Mouse (Mus musculus): ENCODE data around the gene Ctns. TPM values are rescaled to one million over a fixed set of nuclear protein-coding genes. Genes with fewer than 3 reads are reported as not detected.

Ctns gene
- total and polyA plus RNA-seq, 3 experiments = 4.8 to 5.9 (median 5.2) TPM

DNA sequence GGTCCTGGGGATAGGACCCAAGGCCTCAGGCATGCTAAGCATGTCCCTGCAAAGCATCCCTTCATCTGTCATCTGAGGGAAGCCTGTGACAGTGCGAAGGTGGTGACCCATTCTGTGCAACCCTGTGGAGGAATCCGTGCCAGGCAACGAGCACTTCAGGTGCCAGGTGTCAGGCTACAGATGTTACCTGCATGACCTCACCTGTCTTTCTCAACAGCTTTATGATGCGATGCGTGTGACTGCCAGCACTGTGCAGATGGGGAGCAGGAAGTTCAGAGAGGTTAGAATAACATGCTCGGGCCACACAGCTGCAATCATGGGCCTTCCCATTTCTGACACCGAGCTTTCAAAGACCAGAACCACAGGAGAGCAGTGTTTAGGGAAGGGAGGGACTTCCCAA is 6.4 kb upstream of the Ctns start:
- no peaks in the 10 kb centered on the region for H3K36me3 ChIP-seq (replicated peaks in 1 of 2; ENCODE audit: control insufficient read depth in 1 of 2, insufficient read depth in 1 of 2, low read length in 1 of 2)
- H3K4me1 ChIP-seq (ENCODE audit: control insufficient read depth in 1 of 2, insufficient read depth in 2 of 2) = peaks cover 4 to 9% of the 10 kb centered on the region in 2 experiments; a peak in 3 of 4 replicates
- H3K4me3 ChIP-seq (replicated peaks in 1 of 3; ENCODE audit: low read depth in 2 of 3, low read length in 2 of 3, poor library complexity in 1 of 3) = no peak overlapping the region
- in situ Hi-C loops (cut with MboI; ENCODE audit: low pct_ligation_motif_present, low pct_unique_long_range_greater_than_20kb, low sequenced_read_pairs) = no loop called here
- H3K27me3 ChIP-seq (replicated peaks) = peaks cover 2% of the 10 kb centered on the region
- dilution Hi-C loops (cut with MboI; ENCODE audit: extremely low pct_ligation_motif_present, extremely low pct_unique_long_range_greater_than_20kb, low sequenced_read_pairs) = no loop called here
- no peak overlapping the region for H3K4me2 ChIP-seq (ENCODE audit: insufficient read depth, low read depth, poor library complexity, severe bottlenecking)
- H3K79me2 ChIP-seq (replicated peaks; ENCODE audit: control insufficient read depth, extremely low read depth, insufficient read depth, poor library complexity, severe bottlenecking) = no peaks in the 10 kb centered on the region
- TF ChIP-seq KAT2A (IDR thresholded peaks at IDR 0.05; ENCODE audit: insufficient replicate concordance, low read length) (no peak), ZKSCAN1 (IDR thresholded peaks at IDR 0.05; ENCODE audit: borderline replicate concordance, low read depth, low read length) (no peak)
- H3K27ac ChIP-seq (ENCODE audit: insufficient read depth, low read depth) = no peak overlapping the region
- peaks cover 2% of the 10 kb centered on the region for H3K9me3 ChIP-seq (replicated peaks; ENCODE audit: low read length)
- H3K9ac ChIP-seq (ENCODE audit: insufficient read depth, low read depth) = no peak overlapping the region
- DNase-seq (ENCODE audit: extremely low read depth) = no peak

DNA sequence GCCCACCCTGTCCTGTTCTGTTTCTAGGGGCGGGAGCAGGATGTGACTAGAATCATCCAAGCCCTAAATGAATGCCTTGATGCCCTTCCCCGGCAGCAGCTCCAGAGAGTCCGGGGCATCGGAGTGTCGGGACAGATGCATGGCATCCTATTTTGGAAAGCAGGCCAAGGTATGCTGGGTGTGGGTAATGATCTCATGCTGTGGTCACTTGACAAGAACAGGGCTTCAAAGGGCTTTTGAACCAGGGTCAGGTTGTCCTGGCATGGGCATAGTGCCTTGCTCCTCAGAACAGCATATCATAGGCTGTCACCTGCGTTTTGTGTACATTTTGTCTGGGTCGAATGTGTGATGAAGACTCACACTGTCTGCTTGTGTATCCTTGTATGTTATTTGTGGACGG is 5.1 kb upstream of the Ctns start:
- Histone ChIP-seq H3K4me2 (ENCODE audit: insufficient read depth, low read depth, poor library complexity, severe bottlenecking) (no peak overlapping the region), H3K4me1 (ENCODE audit: control insufficient read depth in 1 of 2, insufficient read depth in 2 of 2) (peaks cover 4 to 16% of the 10 kb centered on the region in 2 experiments; a peak in 3 of 4 replicates), H3K79me2 (replicated peaks; ENCODE audit: control insufficient read depth, extremely low read depth, insufficient read depth, poor library complexity, severe bottlenecking) (no peaks in the 10 kb centered on the region), H3K9ac (ENCODE audit: insufficient read depth, low read depth) (no peak overlapping the region), H3K9me3 (replicated peaks; ENCODE audit: low read length) (peaks cover 2% of the 10 kb centered on the region), H3K27me3 (replicated peaks) (peaks cover 2% of the 10 kb centered on the region), H3K36me3 (replicated peaks in 1 of 2; ENCODE audit: control insufficient read depth in 1 of 2, insufficient read depth in 1 of 2, low read length in 1 of 2) (no peaks in the 10 kb centered on the region), H3K4me3 (replicated peaks in 1 of 3; ENCODE audit: low read depth in 2 of 3, low read length in 2 of 3, poor library complexity in 1 of 3) (no peak overlapping the region), H3K27ac (ENCODE audit: insufficient read depth, low read depth) (no peak overlapping the region)
- in situ Hi-C loops (cut with MboI; ENCODE audit: low pct_ligation_motif_present, low pct_unique_long_range_greater_than_20kb, low sequenced_read_pairs) = no loop called here
- no peak for TF ChIP-seq MXI1 (IDR thresholded peaks at IDR 0.05; ENCODE audit: low read depth, low read length)
- TF ChIP-seq SIN3A (IDR thresholded peaks at IDR 0.05; ENCODE audit: low read length) = no peak
- no peak for TF ChIP-seq JUN (IDR thresholded peaks at IDR 0.05; ENCODE audit: insufficient read depth, low read depth, low read length)
- TF ChIP-seq IRF4 (IDR thresholded peaks at IDR 0.05; ENCODE audit: low read depth, low read length) = no peak
- no peak for TF ChIP-seq USF2 (conservative IDR thresholded peaks at IDR 0.05; ENCODE audit: low read depth, low read length)
- TF ChIP-seq PAX5 (IDR thresholded peaks at IDR 0.05; ENCODE audit: low read length) = no peak
- no peak for TF ChIP-seq ZNF384 (IDR thresholded peaks at IDR 0.05; ENCODE audit: low read depth, low read length)
- no peak for TF ChIP-seq GABPA (IDR thresholded peaks at IDR 0.05; ENCODE audit: insufficient replicate concordance, low read depth, low read length)
- no peak for TF ChIP-seq EP300 (IDR thresholded peaks at IDR 0.05; ENCODE audit: low read length)
- no peak for TF ChIP-seq ETS1 (conservative IDR thresholded peaks at IDR 0.05; ENCODE audit: low read depth, low read length)
- TF ChIP-seq TBP (conservative IDR thresholded peaks at IDR 0.05; ENCODE audit: low read depth, low read length) = no peak
- no peak for DNase-seq (ENCODE audit: extremely low read depth)
- dilution Hi-C loops (cut with MboI; ENCODE audit: extremely low pct_ligation_motif_present, extremely low pct_unique_long_range_greater_than_20kb, low sequenced_read_pairs) = no loop called here

DNA sequence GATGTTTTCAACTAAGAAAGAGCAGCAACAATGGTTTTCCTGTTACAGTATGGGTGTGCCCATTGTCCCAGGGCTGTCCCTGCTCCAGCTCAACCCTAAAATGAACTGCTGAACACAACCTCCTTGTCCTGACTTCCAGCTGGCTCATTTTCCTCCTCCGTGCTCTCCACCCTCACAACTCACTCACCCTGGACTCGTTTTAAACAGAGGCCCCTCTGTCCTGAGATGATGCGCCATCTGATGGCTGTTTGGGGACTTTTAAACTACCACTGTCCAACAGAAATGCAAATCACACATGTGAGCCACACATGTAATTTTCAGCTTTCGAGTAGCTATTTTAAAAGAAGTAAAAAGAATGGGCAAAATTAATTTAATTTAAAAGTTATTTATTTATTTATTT is 2.8 kb upstream of the Ctns start:
- H3K36me3 ChIP-seq (replicated peaks in 1 of 2; ENCODE audit: control insufficient read depth in 1 of 2, insufficient read depth in 1 of 2, low read length in 1 of 2) = no peaks in the 10 kb centered on the region
- no peaks in the 10 kb centered on the region for H3K9me3 ChIP-seq (replicated peaks; ENCODE audit: low read length)
- H3K4me2 ChIP-seq (ENCODE audit: insufficient read depth, low read depth, poor library complexity, severe bottlenecking) = no peak overlapping the region
- no peaks in the 10 kb centered on the region for H3K79me2 ChIP-seq (replicated peaks; ENCODE audit: control insufficient read depth, extremely low read depth, insufficient read depth, poor library complexity, severe bottlenecking)
- TF ChIP-seq SMC3 (IDR thresholded peaks at IDR 0.05; ENCODE audit: low read depth, low read length) (peak; percentile 52), BHLHE40 (IDR thresholded peaks at IDR 0.05; ENCODE audit: low read depth, low read length) (peak; percentile 74), JUND (conservative IDR thresholded peaks at IDR 0.05; ENCODE audit: low read depth, low read length) (no peak), JUN (IDR thresholded peaks at IDR 0.05; ENCODE audit: insufficient read depth, low read depth, low read length) (no peak), KAT2A (IDR thresholded peaks at IDR 0.05; ENCODE audit: insufficient replicate concordance, low read length) (no peak), CTCF (conservative IDR thresholded peaks at IDR 0.05 in 1 of 2, IDR thresholded peaks at IDR 0.05 in 1 of 2; ENCODE audit: low read depth in 2 of 2, low read length in 2 of 2) (peak in 1 of 2 experiments; percentile 73; a peak in 2 of 4 replicates), RAD21 (IDR thresholded peaks at IDR 0.05; ENCODE audit: low read depth, low read length) (peak; percentile 47)
- dilution Hi-C loops (cut with MboI; ENCODE audit: extremely low pct_ligation_motif_present, extremely low pct_unique_long_range_greater_than_20kb, low sequenced_read_pairs) (no loop called here), in situ Hi-C loops (cut with MboI; ENCODE audit: low pct_ligation_motif_present, low pct_unique_long_range_greater_than_20kb, low sequenced_read_pairs) (no loop called here)
- no peak overlapping the region for H3K27ac ChIP-seq (ENCODE audit: insufficient read depth, low read depth)
- DNase-seq (ENCODE audit: extremely low read depth) = peak; percentile 21
- H3K4me1 ChIP-seq (ENCODE audit: control insufficient read depth in 1 of 2, insufficient read depth in 2 of 2) = peaks cover 6 to 25% of the 10 kb centered on the region in 2 experiments; a peak in 3 of 4 replicates
- H3K27me3 ChIP-seq (replicated peaks) = peaks cover 2% of the 10 kb centered on the region
- H3K4me3 ChIP-seq (replicated peaks in 1 of 3; ENCODE audit: low read depth in 2 of 3, low read length in 2 of 3, poor library complexity in 1 of 3) = no peak overlapping the region
- H3K9ac ChIP-seq (ENCODE audit: insufficient read depth, low read depth) = no peak overlapping the region

All from CH12.LX (cell line).